Mouse (Mus musculus) small intestine, adult 2 months (tissue): Measurements from ENCODE around the gene Fkbp6. TPM values are rescaled to one million over a fixed set of nuclear protein-coding genes. Genes with fewer than 3 reads are reported as not detected.

Experiments used
- H3K27ac ChIP-seq: fragments of 200-500 bp; 2 replicates; pipeline ENCODE4 v1.5.1; 2012; ENCODE audit warnings: low read depth, low read length, control low read depth, inconsistent platforms; ENCODE audit not compliant: insufficient read depth
- H3K27me3 ChIP-seq: fragments of 200-500 bp; 2 replicates; pipeline ENCODE4 v1.6.1; 2012; ENCODE audit warnings: mild to moderate bottlenecking, moderate library complexity, low read length, inconsistent platforms; ENCODE audit not compliant: control insufficient read depth, insufficient read depth
- H3K36me3 ChIP-seq: fragments of 200-500 bp; 2 replicates; pipeline ENCODE4 v1.6.1; 2012; ENCODE audit warnings: mild to moderate bottlenecking, low read length, control low read depth, inconsistent platforms; ENCODE audit not compliant: control insufficient read depth, insufficient read depth
- H3K4me1 ChIP-seq: fragments of 200-500 bp; 2 replicates; pipeline ENCODE4 v1.6.1; 2012; ENCODE audit warnings: low read length, inconsistent platforms, mixed read lengths; ENCODE audit not compliant: control insufficient read depth, insufficient read depth, insufficient read length
- H3K4me3 ChIP-seq: fragments of 200-500 bp; 2 replicates; pipeline ENCODE4 v1.5.1; 2012; ENCODE audit warnings: low read depth, mild to moderate bottlenecking, control low read depth, inconsistent platforms, low read length, moderate library complexity
- CTCF ChIP-seq: fragments of 200-500 bp; IDR thresholded peaks from 2 replicates; pipeline ENCODE4 v1.5.1; 2012; ENCODE audit warnings: low read depth, mild to moderate bottlenecking, control low read depth, inconsistent platforms, low read length, moderate library complexity, mixed read lengths; ENCODE audit not compliant: insufficient replicate concordance, insufficient read length; ENCODE audit errors: extremely low read depth
- POLR2A ChIP-seq: fragments of 200-500 bp; IDR thresholded peaks from 2 replicates; pipeline ENCODE4 v1.6.1; 2012; ENCODE audit warnings: low read depth, mild to moderate bottlenecking, control low read depth, inconsistent platforms, low read length, moderate library complexity
- WGBS: fragments of 180-500 bp; shearing (Covaris S2); methylation state at CpG from one replicate; pipeline ENCODE4 v1.1.7; 2018; 5-methylcytosine and 5-hydroxymethylcytosine counted together
- polyA plus RNA-seq: library from polyadenylated mRNA; depleted of rRNA; stranded (reverse); fragments of >200 nt; gene quantifications from 2 replicates; pipeline ENCODE4 v1.2.3, GENCODE M21; 2012; rRNA removed

Fkbp6 gene
- polyA plus RNA-seq: not detected in 2 replicates

DNA sequence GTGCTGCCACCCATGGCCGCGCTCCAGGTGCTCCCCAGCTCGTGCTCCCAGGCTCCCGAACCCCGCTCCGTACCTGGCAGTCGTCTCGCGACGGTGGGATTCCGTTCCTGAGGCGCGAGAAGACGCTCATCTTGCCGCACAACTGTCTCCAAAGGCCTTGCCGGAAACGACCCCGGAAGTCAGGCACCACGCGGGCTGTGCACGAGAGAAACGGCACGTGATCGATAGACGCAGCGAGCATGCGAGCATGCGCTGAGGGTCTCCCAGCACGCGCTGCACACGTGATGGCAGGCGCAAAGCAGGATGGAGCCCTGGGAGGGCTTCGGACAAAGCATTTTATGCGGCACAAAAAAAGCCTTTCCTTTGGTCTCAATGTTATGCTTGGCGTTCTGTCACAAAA lies at the start of gene Fkbp6:
Fkbp6 (minus strand) TSS at position 183 of the 400 bp plus-strand sequence.
- Histone ChIP-seq H3K36me3 (no peaks in the 10 kb centered on the region), H3K27me3 (no peaks in the 10 kb centered on the region), H3K27ac (no peak within 1 kb of the TSS), H3K4me3 (no peak within 1 kb of the TSS), H3K4me1 (no peaks in the 10 kb centered on the region)
- WGBS: 90% methylated on average over 35 of the region's 35 CpGs
- TF ChIP-seq POLR2A: no peak
- TF ChIP-seq CTCF: no peak

DNA sequence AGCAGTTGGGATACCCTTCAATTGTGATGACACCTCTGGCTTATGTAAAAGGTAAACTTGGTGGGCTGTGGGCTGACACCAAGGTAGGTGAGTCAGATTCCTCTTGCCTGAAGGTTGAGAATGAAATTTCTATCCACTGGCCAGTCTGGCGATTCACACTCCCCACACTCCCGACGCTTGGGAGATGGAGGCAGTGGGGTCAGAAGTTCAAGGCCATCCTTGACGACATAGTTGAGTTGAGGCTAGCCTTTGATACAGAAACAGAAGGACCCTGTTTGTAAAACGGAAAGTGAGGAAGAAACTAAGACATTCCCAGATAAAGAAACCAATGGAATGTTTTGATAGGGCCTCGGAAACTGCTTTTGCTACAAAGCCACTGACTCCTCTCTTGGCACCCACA lies 49.5 kb upstream of the Fkbp6 start:
- Histone ChIP-seq H3K27me3 (no peaks in the 10 kb centered on the region), H3K27ac (no peak overlapping the region), H3K4me3 (no peak overlapping the region), H3K4me1 (0 out of 2 replicates have a peak, but pooled peaks cover 3% of the 10 kb centered on the region), H3K36me3 (no peaks in the 10 kb centered on the region)
- TF ChIP-seq CTCF (no peak), POLR2A (no peak)
- 42% methylated on average over 6 of the region's 6 CpGs for WGBS

DNA sequence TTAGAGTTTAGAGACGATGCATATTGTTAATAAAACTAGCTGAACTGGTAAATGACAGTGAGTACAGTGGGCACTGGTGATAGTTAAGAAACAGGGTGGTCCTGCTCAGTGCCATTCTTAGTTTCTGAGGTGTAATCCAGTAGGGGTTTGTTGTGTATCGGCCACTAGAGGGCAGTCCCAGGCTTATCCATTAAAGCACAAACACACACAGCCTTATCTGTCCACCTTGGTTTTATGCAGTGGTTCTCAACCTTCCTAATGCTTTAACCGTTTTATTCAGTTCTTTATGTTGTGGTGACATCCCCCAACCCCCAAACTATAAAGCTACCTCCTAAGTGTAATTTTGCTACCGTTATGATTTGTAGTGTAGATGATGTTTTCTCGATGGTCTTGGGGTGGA lies 46.0 kb upstream of the Fkbp6 start:
- 49% methylated on average over 5 of the region's 5 CpGs for WGBS
- H3K4me3 ChIP-seq: no peak overlapping the region
- H3K36me3 ChIP-seq: peaks cover 7% of the 10 kb centered on the region

DNA sequence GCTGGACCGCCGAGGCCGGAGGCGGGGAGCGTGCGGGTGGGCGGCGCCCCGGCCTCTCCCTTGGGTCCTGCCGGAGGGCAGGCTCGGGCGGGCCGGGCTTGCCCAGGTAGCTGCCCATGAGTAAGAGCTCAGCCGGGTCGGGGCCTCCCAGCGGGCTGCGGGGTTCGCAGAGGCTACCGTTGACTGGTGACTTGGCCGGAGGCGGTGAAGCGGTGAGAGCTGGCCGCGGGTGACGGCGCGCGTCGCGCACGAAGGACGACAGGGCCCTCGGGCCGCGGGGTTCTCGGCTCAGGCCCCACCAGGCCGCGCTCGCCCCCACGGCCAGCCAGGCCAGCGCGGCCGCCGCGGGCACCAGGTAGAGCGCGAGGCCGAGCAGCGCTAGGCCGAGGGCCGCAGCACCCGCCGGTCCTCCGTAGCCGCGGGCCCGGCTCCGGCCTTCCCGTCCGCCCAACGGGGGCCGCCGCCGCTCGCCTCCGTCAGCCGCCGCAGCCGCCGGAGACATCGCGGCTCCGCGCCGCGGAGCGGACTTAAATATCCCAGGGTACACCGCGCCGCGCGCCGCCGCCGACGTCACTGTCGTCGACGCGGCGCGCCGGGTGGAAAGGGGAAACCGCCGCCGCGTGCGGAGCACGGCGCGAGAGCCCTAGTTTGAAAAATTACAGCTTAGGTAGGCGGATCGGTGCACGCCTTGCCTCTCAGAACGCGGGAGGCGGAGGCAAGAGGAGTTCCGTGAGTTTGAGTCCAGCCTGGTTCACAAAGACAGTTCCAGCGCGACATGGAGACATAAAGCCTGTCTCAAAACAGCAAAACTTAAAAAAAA lies 44.4 kb upstream of the Fkbp6 start, which contains the start of gene Pom121:
Pom121 (minus strand) TSS at position 543 of the 820 bp plus-strand sequence.
- peaks cover 20% of the 10 kb centered on the region for H3K36me3 ChIP-seq
- 0 out of 2 replicates have a peak, but pooled peaks cover 3% of the 10 kb centered on the region for H3K4me1 ChIP-seq
- TF ChIP-seq POLR2A: peak; percentile 63; the same call in 1 of the 2 replicates
- TF ChIP-seq CTCF: no peak
- no peaks in the 10 kb centered on the region for H3K27me3 ChIP-seq
- H3K27ac ChIP-seq: 0 out of 2 replicates have a peak within 1 kb of the TSS, but pooled peaks have one; percentile 9
- WGBS: 2% methylated on average over 104 of the region's 110 CpGs
- H3K4me3 ChIP-seq: peak within 1 kb of the TSS; percentile 91

More for the DNA sequence above, 46.0 kb upstream of the Fkbp6 start:
- no peak overlapping the region for H3K27ac ChIP-seq
- H3K4me1 ChIP-seq: 0 out of 2 replicates have a peak, but pooled peaks cover 3% of the 10 kb centered on the region
- no peak for TF ChIP-seq CTCF
- TF ChIP-seq POLR2A: no peak
- H3K27me3 ChIP-seq: no peaks in the 10 kb centered on the region

DNA sequence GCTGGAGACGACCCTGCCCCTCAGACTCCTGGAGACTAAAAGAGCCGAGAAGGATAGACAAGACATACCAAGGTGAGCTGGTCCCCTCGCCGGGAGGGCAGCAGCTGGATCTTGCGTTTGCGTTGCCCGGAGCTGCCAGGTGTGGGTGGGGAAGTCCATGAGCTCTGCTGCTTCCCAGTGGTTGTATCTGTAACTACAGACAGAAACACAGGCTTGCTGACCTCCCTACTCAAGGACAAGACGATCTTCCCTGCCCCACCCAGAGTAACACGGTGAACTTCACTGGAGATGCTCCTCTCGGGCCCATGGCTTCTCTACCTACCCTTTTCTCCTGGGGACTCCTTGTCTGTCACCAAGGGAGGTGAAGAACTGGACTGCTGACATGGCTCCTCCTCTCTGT lies 33.9 kb upstream of the Fkbp6 start:
- TF ChIP-seq POLR2A (no peak), CTCF (no peak)

DNA sequence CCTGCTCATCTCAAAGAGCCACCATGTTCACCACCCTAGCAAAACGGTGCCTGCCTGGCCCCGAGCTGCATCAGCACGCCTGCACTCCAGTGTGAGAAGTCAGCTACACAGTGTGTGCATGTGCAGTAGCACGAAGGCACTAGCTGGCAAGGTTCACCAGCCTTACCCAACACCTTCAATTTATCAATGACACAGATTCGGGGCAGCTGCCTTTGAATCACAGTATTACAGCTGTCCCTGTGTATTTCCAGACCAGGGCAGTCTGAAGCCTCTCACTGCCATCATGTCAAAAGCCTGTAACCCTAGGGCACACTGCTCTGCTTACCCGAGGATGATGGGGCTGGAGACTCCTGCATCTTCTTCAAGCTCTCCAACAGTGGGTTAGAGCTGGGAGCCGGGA lies 32.9 kb upstream of the Fkbp6 start:
- H3K4me1 ChIP-seq: no peaks in the 10 kb centered on the region
- H3K27ac ChIP-seq: no peak overlapping the region
- peaks cover 80% of the 10 kb centered on the region for H3K36me3 ChIP-seq
- no peak overlapping the region for H3K4me3 ChIP-seq
- TF ChIP-seq CTCF: no peak
- TF ChIP-seq POLR2A: no peak
- 89% methylated on average over 7 of the region's 7 CpGs for WGBS
- no peaks in the 10 kb centered on the region for H3K27me3 ChIP-seq

More for the DNA sequence above, 33.9 kb upstream of the Fkbp6 start:
- Histone ChIP-seq H3K27ac (no peak overlapping the region), H3K27me3 (no peaks in the 10 kb centered on the region), H3K4me3 (no peak overlapping the region), H3K4me1 (no peaks in the 10 kb centered on the region), H3K36me3 (peaks cover 78% of the 10 kb centered on the region)
- 76% methylated on average over 10 of the region's 10 CpGs for WGBS

DNA sequence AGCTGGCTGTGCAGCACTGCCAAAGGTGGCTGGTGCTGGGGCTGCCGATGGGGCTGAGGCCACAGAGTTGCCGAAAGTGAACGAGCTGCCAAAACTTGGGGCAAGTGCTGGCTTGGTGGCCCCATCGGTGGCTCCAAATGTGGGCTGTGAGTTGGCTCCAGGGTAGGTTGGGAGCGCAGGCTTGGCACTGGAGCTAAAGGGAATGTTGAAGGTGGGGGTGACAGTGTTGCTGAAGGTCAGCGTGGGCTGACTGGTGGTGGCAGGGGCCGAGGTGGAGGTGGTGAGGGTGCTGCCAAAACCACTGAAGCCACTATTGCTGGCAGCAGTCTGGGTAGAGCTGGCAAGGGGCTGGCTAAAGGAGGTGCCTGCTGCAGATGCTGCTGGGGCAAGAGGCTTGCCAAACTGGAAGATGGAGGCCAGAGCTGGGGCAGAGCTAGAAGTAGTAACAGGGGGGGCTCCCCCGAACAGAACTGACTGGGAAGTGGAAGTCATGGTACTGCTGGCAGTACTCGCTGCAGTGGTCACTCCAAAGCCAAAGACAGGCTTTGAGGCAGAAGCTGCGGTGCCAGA lies 31.6 kb upstream of the Fkbp6 start:
- no peaks in the 10 kb centered on the region for H3K4me1 ChIP-seq
- H3K4me3 ChIP-seq: no peak overlapping the region
- H3K36me3 ChIP-seq: peaks cover 73% of the 10 kb centered on the region
- WGBS: 92% methylated on average over 10 of the region's 10 CpGs
- no peak for TF ChIP-seq POLR2A
- H3K27me3 ChIP-seq: no peaks in the 10 kb centered on the region
- H3K27ac ChIP-seq: no peak overlapping the region
